Mouse (Mus musculus) urinary bladder, postnatal 14 days (tissue): ENCODE data around the gene Pdik1l.
"Not testable (repeated sequence)": the region's sequence is repeated elsewhere in the genome, so short reads cannot be mapped to it uniquely, and the experiment has no call there.

Experiments used
- DNase-seq: peaks from one replicate; pipeline ENCODE4 v3.0.0; 2021; ENCODE audit warnings: low spot score

Gene Pdik1l

DNA sequence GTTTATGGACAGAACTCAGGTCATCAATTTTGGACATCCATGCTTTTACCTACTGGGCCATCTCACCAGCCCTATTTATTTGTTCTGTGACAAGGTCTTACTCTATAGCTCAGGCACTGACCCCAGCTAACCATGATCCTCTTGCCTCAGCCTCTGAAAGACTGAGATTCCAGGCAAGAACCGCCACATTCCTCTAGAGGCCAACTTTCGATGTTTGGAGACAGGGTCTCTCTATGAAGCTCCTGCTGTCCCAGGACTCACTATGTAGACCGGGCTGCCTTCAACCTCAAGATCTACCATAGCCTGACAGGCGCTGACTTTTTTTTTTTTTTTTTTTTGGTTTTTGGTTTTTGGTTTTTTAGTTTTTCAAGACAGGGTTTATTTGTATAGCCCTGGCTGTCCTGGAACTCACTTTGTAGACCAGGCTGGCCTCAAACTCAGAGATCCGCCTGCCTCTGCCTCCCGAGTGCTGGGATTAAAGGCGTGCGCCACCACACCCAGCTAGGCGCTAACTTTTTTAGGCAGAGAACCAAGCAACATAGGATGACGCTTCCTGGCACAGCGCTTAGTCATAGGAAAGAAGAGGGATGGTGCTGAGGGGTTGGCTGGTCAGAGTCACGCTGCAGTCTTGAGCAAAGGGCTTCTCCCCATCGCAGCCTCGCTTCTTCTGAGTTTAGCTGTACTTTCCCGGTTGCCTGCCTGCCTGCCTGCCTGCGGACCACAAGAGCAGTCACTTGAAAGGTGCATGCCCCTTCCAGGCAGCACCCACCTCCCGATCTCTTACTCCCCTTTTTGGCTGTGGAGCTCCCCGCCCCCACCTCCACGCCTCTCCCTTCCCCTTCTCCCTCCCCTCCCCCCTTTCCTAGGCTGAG is 11.2 kb upstream of the Pdik1l start:
- DNase-seq = no peak

DNA sequence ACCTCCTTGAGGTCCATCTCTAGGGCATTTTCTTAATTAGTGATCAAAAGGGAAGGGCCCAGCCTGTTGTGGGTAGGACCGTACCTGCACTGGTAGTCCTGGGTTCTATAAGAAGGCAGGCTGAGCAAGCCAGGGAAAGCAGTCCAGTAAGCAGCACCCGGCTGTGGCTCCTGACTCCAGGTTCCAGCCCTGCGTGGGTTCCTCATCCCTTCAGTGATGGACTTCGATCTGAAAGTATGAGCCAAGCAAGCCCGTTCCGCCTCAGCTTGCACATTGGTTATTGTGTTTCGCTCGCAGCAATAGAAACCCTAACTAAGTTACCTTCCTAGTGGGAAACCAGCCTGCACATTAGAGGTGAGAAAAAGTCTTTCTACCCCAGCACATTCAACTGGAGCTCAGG is 9.7 kb upstream of the Pdik1l start:
- no peak for DNase-seq

DNA sequence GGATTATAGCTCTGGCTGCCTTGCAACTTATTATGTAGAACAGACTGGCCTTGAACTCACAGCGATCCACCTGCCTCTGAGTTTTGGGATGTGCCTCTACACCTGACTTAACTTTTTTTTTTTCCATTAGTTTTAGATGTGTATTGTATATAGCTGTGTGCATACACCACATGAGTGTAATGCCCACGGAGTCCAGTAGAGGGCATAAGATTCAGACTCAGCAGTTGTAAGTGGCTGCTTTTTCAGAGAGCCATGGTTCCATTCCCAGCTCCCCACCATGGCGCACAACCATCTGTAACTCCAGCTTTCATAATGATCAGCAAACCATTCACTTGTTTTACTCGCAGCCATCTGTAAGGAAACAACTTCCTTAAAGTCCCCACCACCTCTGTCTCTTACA is 8.8 kb upstream of the Pdik1l start:
- no peak for DNase-seq

GRCm38 (mm10) chr4:134296096-134296495 is 8.4 kb upstream of the Pdik1l start:
- not testable (repeated sequence) for DNase-seq

DNA sequence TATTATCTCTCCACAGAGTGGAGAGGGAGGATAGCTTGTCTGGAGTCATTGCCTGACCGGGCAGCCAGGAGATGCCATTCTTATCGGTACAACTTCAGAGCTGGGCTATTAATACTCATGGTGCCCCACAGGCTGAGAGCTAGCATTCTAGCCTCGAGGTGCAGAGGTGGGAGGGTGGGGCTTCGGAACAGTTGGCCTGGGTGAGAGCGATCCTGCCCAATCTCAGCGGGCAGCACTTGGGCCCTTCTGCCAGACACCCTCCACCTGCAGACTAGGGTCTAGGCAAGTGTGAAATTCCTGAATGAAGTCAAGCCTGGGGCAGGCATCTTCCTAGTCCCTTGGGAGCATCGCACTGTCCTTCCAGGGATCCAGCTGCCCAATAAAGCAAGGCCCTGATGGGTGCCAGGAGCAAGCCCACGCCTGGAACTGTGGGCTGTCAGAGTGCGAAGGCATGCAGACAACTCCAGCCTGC is 6.0 kb upstream of the Pdik1l start:
- DNase-seq = no peak

DNA sequence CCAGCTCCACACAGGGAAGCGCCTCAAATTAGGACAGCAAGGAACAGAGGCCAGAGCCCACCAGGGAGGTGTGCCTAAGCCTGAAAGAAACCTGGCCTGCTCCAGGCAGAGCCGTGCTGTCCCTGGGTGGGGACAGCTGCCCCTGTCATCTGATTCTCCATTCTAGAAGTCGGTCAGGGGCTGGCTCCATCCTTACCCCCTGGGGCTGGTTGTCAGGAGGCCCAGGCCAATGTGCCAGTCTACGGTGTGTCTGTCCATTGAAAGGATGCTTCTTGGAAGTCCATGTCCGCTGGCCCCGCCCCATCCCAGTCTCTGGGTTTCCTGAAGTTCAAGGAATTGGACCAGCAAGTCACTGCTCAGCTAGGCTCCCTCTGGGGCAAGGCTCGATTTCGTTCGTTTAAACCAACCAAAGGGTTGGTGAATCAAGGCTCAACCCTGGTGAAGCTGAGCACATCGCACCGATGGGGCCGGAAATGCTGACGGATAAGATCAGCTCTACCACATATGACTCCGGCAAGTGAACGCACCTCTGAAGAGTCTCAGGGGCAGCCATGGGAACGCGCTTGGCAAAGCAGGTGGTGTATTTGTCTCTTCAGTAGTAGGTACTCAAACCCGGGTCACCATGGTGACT is 5.5 kb upstream of the Pdik1l start:
- DNase-seq = no peak

- DNase-seq = peak; percentile 72
These were observed 4.4 kb upstream of the Pdik1l start for GRCm38 (mm10) chr4:134292067-134292466.

DNA sequence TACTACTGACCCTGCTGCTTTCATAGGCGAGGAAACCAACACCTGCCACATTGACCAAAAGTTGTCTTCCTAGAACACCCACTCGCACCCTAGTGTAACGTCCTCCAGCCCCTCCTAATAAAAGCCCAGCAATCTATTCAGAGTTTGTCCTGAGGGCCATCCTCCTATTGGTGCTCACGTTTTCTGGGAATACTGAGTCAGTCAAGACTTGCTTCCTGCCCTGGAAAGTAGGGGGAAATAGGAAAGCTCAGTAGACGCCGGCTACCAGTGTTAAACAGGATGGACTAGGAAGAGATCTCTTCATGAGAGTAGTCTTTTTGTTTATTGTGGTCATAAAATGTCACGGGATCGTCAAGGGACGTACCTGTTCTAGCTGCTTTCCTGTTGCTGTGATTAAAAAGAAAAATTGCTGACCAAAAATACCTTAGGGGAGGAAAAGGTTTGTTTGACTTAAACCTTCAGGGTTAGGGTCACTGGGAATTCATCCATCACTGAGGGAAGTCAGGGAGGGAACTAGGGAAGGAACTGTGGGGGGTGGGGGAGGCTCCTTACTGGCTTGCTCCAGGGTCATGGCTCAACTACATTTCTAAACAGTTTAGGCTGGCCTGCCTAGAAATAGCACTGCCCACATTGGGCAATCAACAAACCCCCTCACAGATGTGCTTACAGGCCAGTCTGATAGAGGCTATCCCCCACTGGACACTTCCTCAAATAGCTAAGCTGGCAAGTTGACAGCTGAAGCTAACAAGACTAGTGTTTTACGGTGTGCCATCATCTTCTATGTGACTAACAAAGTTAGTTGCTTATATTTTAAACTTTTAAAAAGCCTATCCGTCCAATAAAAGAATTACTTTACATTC is 932 bp upstream of the Pdik1l start:
- DNase-seq = no peak

- DNase-seq = peak; percentile 95
These were observed 529 bp downstream of the Pdik1l start for GRCm38 (mm10) chr4:134287168-134287564.

- DNase-seq = peak; percentile 39
These were observed 1.2 kb downstream of the Pdik1l start for GRCm38 (mm10) chr4:134286226-134287167.

DNA sequence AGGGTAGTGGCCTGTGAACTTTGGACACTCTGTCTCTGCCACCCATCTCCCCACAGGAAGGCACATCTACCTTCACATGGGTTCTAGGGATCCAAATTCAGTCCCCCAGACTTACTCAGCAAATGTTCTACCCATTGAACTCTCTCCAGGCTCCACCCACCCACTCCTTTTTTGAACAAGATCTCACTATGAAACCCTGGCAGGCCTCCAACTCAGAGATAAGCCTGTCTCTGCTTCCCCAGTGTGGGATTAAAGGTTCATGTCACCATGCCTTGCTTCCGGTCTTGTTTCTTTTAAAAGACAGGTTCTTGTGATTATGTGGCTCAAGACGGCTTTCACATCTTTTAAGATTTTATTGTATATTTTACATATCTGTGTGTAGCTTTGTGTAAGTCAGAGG is 2.8 kb downstream of the Pdik1l start:
- no peak for DNase-seq

DNA sequence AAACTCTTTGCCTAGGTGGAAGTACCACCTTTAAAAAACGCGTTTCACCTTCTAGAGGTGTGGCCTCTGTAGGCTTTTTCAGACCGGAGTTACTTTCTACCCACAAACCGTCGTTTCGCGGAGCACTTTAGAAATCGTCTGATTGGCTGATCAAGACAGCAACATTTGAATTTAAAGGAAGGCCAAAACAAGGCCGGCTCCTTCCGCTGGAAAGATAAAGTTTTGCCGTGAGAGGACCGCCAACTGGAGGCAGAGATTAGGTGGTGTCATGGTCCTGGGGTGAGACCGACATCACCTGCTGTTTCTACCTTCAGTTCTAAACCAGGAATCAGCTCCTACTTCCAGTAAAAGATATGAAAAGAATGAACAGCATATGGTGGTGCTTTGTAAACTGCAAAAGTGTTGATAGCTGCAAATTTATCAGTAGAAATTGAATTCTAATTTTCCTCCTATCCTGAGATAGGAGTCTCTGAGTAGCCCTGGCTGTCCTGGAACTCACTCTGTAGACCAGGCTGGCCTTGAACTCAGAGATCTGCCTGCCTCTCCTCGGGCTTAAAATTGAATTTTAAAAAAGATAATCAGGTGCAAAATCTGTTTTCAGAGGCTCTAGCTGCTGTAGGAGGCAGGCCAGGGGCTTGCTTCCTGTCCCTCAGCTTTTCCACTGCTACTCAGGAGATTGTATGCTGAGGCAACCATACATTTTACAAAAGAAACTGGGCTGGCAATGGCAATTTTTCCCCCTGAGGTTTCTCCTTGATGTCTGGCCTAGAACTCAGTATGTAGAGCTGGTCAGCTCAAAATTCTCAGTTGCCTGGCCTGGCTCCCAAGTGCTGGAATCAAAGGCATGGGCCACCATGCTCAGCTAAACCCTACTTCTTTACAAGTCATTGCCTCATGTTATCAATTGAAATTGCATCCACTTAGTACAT is 14.0 kb downstream of the Pdik1l start:
- DNase-seq = peak; percentile 48

GRCm38 (mm10) chr4:134272731-134273416 is 14.8 kb downstream of the Pdik1l start:
- no peak for DNase-seq

- DNase-seq = no peak
These were observed 15.7 kb downstream of the Pdik1l start for GRCm38 (mm10) chr4:134271979-134272378.

DNA sequence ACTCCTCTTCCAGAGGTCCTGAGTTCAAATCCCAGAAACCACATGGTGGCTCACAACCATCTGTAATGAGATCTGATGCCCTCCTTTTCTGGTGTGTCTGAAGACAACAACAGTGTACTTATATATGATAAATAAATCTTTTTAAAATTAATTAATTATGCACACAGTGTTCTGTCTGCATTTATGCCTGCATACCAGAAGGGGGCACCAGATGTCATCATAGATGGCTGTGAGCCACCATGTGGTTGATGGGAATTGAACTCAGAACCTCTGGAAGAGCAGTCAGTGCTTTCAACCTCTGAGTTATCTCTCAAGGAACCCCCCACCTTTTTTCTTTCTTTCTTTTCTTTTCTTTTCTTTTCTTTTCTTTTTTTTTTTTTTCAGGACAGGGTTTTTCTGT is 18.1 kb downstream of the Pdik1l start:
- DNase-seq = not testable (repeated sequence)

DNA sequence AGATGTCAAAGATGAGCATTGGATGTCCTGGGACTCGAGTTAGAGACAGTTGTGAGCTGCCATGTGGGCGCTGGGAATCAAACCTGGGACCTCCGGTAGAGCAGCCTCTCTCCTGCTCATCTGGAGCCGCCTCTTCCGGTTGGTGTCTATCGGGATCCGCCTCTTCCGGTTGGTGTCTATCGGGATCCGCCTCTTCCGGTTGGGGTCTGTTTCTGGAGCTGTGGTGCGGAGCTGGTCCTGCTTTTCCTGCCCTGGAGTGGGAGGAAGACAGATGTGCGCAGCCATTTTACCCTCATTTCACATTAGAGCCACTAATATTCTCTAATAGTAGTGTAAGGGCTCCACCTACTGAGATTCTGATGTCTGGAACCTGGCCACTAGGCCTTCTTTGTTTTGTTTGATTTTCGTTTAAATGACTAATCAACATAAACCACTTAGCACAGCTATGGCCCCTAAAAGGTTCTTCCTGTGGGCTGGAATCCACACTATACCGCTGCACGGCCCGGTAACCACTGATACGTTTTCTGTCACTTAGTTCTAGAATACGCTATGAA is 19.5 kb downstream of the Pdik1l start:
- DNase-seq = no peak

GRCm38 (mm10) chr4:134265860-134266585 is 21.7 kb downstream of the Pdik1l start:
- DNase-seq = no peak

DNA sequence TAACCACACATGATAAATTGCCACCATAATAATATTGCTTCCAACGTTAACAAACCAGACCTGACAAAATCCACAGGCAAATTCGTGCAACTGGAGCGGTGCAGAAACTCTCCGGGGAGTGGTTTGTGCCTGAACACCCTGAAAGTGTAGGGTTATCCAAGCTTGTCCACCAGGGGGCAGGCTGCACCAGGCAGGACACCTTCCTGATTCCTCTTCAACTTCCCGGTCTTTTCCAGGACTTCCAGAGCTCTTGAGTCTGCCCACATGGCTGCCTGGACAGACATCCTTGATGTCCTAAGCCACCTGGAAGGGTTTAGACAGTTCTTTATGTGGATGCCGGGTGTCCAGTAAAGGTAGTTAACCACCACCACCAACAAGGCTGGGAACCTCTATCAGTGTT is 24.5 kb downstream of the Pdik1l start:
- peak; percentile 77 for DNase-seq

DNA sequence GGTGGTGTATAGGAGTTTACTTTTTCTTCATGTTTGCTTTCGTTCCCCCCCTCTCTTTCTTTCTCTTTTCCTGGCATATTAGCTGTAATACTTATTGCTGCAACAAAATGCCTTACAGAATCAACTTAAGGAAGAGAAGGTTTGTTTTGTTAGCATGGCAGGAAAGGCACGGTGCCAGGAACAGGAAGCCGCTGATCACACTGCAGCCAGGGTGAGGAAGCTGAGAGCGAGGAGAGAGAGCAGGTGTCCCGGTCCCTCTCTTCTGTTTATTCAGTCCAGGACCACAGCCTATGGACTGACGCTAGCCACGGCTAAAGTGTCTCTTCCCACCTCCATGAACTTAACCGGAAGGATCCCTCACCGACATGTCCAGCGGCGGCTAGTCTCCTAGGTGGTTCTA is 29.3 kb downstream of the Pdik1l start:
- no peak for DNase-seq
